Mouse (Mus musculus): Measurements from ENCODE around the gene Ybx3. TPM values are rescaled to one million over a fixed set of nuclear protein-coding genes. Genes with fewer than 3 reads are reported as not detected.

Ybx3 gene
- polyA plus RNA-seq, 1 experiment from 2014 or later = 50.3 TPM

GRCm38 (mm10) chr6:131382232-131382983 lies 5.9 kb downstream of the Ybx3 start:
- H3K4me1 ChIP-seq = peaks cover 58% of the 10 kb centered on the region
- H3K36me3 ChIP-seq = peaks cover 36% of the 10 kb centered on the region
- H3K9ac ChIP-seq = no peak overlapping the region
- H3K4me3 ChIP-seq (replicated peaks) = no peak overlapping the region
- no peaks in the 10 kb centered on the region for H3K9me3 ChIP-seq (replicated peaks)
- H3K27me3 ChIP-seq = no peaks in the 10 kb centered on the region
- peak; percentile 91 for ATAC-seq (replicated peaks; ENCODE audit: low FRiP score)
- H3K4me2 ChIP-seq = peak overlapping the region; percentile 35
- 25% methylated on average over 14 of the region's 14 CpGs for WGBS
- peak overlapping the region; percentile 65 for H3K27ac ChIP-seq

- H3K4me1 ChIP-seq = peaks cover 29% of the 10 kb centered on the region
- H3K9me3 ChIP-seq (replicated peaks) = no peaks in the 10 kb centered on the region
- H3K27me3 ChIP-seq = no peaks in the 10 kb centered on the region
- no peak overlapping the region for H3K4me2 ChIP-seq
- H3K36me3 ChIP-seq = peaks cover 67% of the 10 kb centered on the region
- no peak overlapping the region for H3K27ac ChIP-seq
- no peak overlapping the region for H3K4me3 ChIP-seq (replicated peaks)
- ATAC-seq (replicated peaks; ENCODE audit: low FRiP score) = no peak
- no peak overlapping the region for H3K9ac ChIP-seq
- 93% methylated on average over 18 of the region's 18 CpGs for WGBS
Observed at GRCm38 (mm10) chr6:131378858-131379428, 9.3 kb downstream of the Ybx3 start.

- Histone ChIP-seq H3K4me3 (replicated peaks) (no peak overlapping the region), H3K9ac (no peak overlapping the region), H3K36me3 (peaks cover 83% of the 10 kb centered on the region), H3K27ac (no peak overlapping the region), H3K4me1 (peaks cover 13% of the 10 kb centered on the region), H3K9me3 (replicated peaks) (no peaks in the 10 kb centered on the region), H3K4me2 (no peak overlapping the region), H3K27me3 (no peaks in the 10 kb centered on the region)
- no peak for ATAC-seq (replicated peaks; ENCODE audit: low FRiP score)
- WGBS = 96% methylated on average over 5 of the region's 5 CpGs
Observed at GRCm38 (mm10) chr6:131377378-131377777, 10.9 kb downstream of the Ybx3 start.

- ATAC-seq (replicated peaks; ENCODE audit: low FRiP score) = no peak
- Histone ChIP-seq H3K36me3 (peaks cover 91% of the 10 kb centered on the region), H3K4me3 (replicated peaks) (no peak overlapping the region), H3K27ac (no peak overlapping the region), H3K9ac (no peak overlapping the region), H3K4me1 (peaks cover 11% of the 10 kb centered on the region), H3K9me3 (replicated peaks) (no peaks in the 10 kb centered on the region), H3K27me3 (no peaks in the 10 kb centered on the region), H3K4me2 (no peak overlapping the region)
- 83% methylated on average over 13 of the region's 13 CpGs for WGBS
Observed at GRCm38 (mm10) chr6:131374594-131375340, 13.5 kb downstream of the Ybx3 start.

- Histone ChIP-seq H3K4me2 (no peak overlapping the region), H3K27ac (no peak overlapping the region), H3K9me3 (replicated peaks) (no peaks in the 10 kb centered on the region), H3K9ac (no peak overlapping the region), H3K36me3 (peaks cover 91% of the 10 kb centered on the region), H3K4me1 (peaks cover 11% of the 10 kb centered on the region), H3K4me3 (replicated peaks) (no peak overlapping the region), H3K27me3 (no peaks in the 10 kb centered on the region)
- 76% methylated on average over 5 of the region's 5 CpGs for WGBS
- no peak for ATAC-seq (replicated peaks; ENCODE audit: low FRiP score)
Observed at GRCm38 (mm10) chr6:131373160-131373559, 15.1 kb downstream of the Ybx3 start.

- peaks cover 93% of the 10 kb centered on the region for H3K36me3 ChIP-seq
- ATAC-seq (replicated peaks; ENCODE audit: low FRiP score) = no peak
- WGBS = 87% methylated on average over 5 of the region's 5 CpGs
Observed at GRCm38 (mm10) chr6:131370767-131371166, 17.5 kb downstream of the Ybx3 start.

GRCm38 (mm10) chr6:131369866-131370616 lies 18.2 kb downstream of the Ybx3 start:
- Histone ChIP-seq H3K27ac (peak overlapping the region; percentile 11), H3K27me3 (no peaks in the 10 kb centered on the region), H3K4me3 (replicated peaks) (no peak overlapping the region), H3K4me1 (peaks cover 11% of the 10 kb centered on the region), H3K9ac (no peak overlapping the region), H3K36me3 (peaks cover 91% of the 10 kb centered on the region), H3K9me3 (replicated peaks) (no peaks in the 10 kb centered on the region), H3K4me2 (no peak overlapping the region)
- 28% methylated on average over 8 of the region's 8 CpGs for WGBS
- peak; percentile 74 for ATAC-seq (replicated peaks; ENCODE audit: low FRiP score)

More at GRCm38 (mm10) chr6:131370767-131371166, 17.5 kb downstream of the Ybx3 start:
- Histone ChIP-seq H3K27me3 (no peaks in the 10 kb centered on the region), H3K4me2 (no peak overlapping the region), H3K9ac (no peak overlapping the region), H3K4me1 (peaks cover 11% of the 10 kb centered on the region), H3K4me3 (replicated peaks) (no peak overlapping the region), H3K9me3 (replicated peaks) (no peaks in the 10 kb centered on the region), H3K27ac (peak overlapping the region; percentile 27; the same call in 1 of the 2 replicates)

GRCm38 (mm10) chr6:131367101-131367500 lies 21.2 kb downstream of the Ybx3 start:
- no peaks in the 10 kb centered on the region for H3K27me3 ChIP-seq
- no peaks in the 10 kb centered on the region for H3K9me3 ChIP-seq (replicated peaks)
- H3K27ac ChIP-seq = no peak overlapping the region
- WGBS = 42% methylated on average over 4 of the region's 4 CpGs
- 0 out of 2 replicates have a peak, but pooled peaks have one; percentile 45 for ATAC-seq (replicated peaks; ENCODE audit: low FRiP score)
- no peak overlapping the region for H3K9ac ChIP-seq
- no peak overlapping the region for H3K4me2 ChIP-seq
- no peak overlapping the region for H3K4me3 ChIP-seq (replicated peaks)
- peaks cover 79% of the 10 kb centered on the region for H3K36me3 ChIP-seq
- H3K4me1 ChIP-seq = peaks cover 11% of the 10 kb centered on the region

- Histone ChIP-seq H3K27me3 (no peaks in the 10 kb centered on the region), H3K4me3 (replicated peaks) (no peak overlapping the region), H3K4me1 (no peaks in the 10 kb centered on the region), H3K36me3 (peaks cover 58% of the 10 kb centered on the region), H3K9me3 (replicated peaks) (no peaks in the 10 kb centered on the region), H3K27ac (no peak overlapping the region), H3K9ac (no peak overlapping the region), H3K4me2 (no peak overlapping the region)
- WGBS = 93% methylated on average over 2 of the region's 2 CpGs
- ATAC-seq (replicated peaks; ENCODE audit: low FRiP score) = no peak
Observed at GRCm38 (mm10) chr6:131364353-131364752, 23.9 kb downstream of the Ybx3 start.

- no peak overlapping the region for H3K27ac ChIP-seq
- H3K4me1 ChIP-seq = no peaks in the 10 kb centered on the region
- ATAC-seq (replicated peaks; ENCODE audit: low FRiP score) = no peak
- H3K4me3 ChIP-seq (replicated peaks) = no peak overlapping the region
- WGBS = 79% methylated on average over 7 of the region's 7 CpGs
- no peaks in the 10 kb centered on the region for H3K9me3 ChIP-seq (replicated peaks)
- no peaks in the 10 kb centered on the region for H3K27me3 ChIP-seq
- H3K4me2 ChIP-seq = no peak overlapping the region
- H3K36me3 ChIP-seq = peaks cover 46% of the 10 kb centered on the region
- H3K9ac ChIP-seq = no peak overlapping the region
Observed at GRCm38 (mm10) chr6:131362987-131363765, 25.1 kb downstream of the Ybx3 start.

- peak; percentile 64; the same call in 1 of the 2 replicates for ATAC-seq (replicated peaks; ENCODE audit: low FRiP score)
- WGBS = 74% methylated on average over 5 of the region's 5 CpGs
- H3K9ac ChIP-seq = no peak overlapping the region
Observed at GRCm38 (mm10) chr6:131360693-131361092, 27.6 kb downstream of the Ybx3 start.

More at GRCm38 (mm10) chr6:131360693-131361092, 27.6 kb downstream of the Ybx3 start:
- no peak overlapping the region for H3K27ac ChIP-seq
- no peaks in the 10 kb centered on the region for H3K27me3 ChIP-seq
- no peaks in the 10 kb centered on the region for H3K9me3 ChIP-seq (replicated peaks)
- H3K36me3 ChIP-seq = peaks cover 22% of the 10 kb centered on the region
- no peaks in the 10 kb centered on the region for H3K4me1 ChIP-seq
- H3K4me2 ChIP-seq = no peak overlapping the region
- no peak overlapping the region for H3K4me3 ChIP-seq (replicated peaks)

All from kidney, embryonic 15.5 days (tissue).